Mouse (Mus musculus): ENCODE data around the gene Ticam1. TPM values are rescaled to one million over a fixed set of nuclear protein-coding genes. Genes with fewer than 3 reads are reported as not detected.

Ticam1 gene
- polyA plus RNA-seq, 3 experiments from 2014 or later: 8.1 to 11.5 (median 8.7) TPM

Other genes with a start within 250 kb of the Ticam1 start
- gene Sh3gl1, start 240.2 kb downstream of the Ticam1 start, polyA plus RNA-seq (2017; shearing (Covaris generic)): 10 to 100 TPM; 86.9 to 93.6 (median 91.6) TPM
- 1 to 10 TPM in 2 of 3 experiments, under 1 TPM in 1; 0.63 to 3.6 (median 1.3) TPM for gene Chaf1a, start 236.3 kb downstream of the Ticam1 start, polyA plus RNA-seq (2017; shearing (Covaris generic))
- gene Ubxn6, start 201.8 kb downstream of the Ticam1 start, polyA plus RNA-seq (2017; shearing (Covaris generic)): 10 to 100 TPM; 28.7 to 41.6 (median 34.2) TPM
- 10 to 100 TPM; 32.5 to 58.6 (median 40.3) TPM for gene Hdgfl2, start 197.2 kb downstream of the Ticam1 start, polyA plus RNA-seq (2017; shearing (Covaris generic))
- under 1 TPM in 1 of 3 experiments, not detected in 2; 0.09 TPM for gene Plin4, start 167.0 kb downstream of the Ticam1 start, polyA plus RNA-seq (2017; shearing (Covaris generic))
- gene Plin5, start 159.2 kb downstream of the Ticam1 start, polyA plus RNA-seq (2017; shearing (Covaris generic)): under 1 TPM in 1 of 3 experiments, not detected in 2; 0.16 TPM
- not detected for gene Lrg1, start 154.8 kb downstream of the Ticam1 start, polyA plus RNA-seq (2017; shearing (Covaris generic))
- gene Sema6b, start 136.4 kb downstream of the Ticam1 start, polyA plus RNA-seq (2017; shearing (Covaris generic)): under 1 TPM in 1 of 3 experiments, not detected in 2; 0.13 TPM
- 10 to 100 TPM; 29.8 to 39.7 (median 37.9) TPM for gene Tnfaip8l1, start 114.3 kb downstream of the Ticam1 start, polyA plus RNA-seq (2017; shearing (Covaris generic))
- 10 to 100 TPM; 53.3 to 65.6 (median 59.5) TPM for gene Mydgf, start 92.9 kb downstream of the Ticam1 start, polyA plus RNA-seq (2017; shearing (Covaris generic))
- 10 to 100 TPM; 13.6 to 17.5 (median 14.5) TPM for gene Dpp9, start 57.9 kb downstream of the Ticam1 start, polyA plus RNA-seq (2017; shearing (Covaris generic))
- gene Fem1a, start 20.0 kb downstream of the Ticam1 start, polyA plus RNA-seq (2017; shearing (Covaris generic)): 1 to 10 TPM; 4.9 to 6.2 (median 6.1) TPM
- 10 to 100 TPM; 25.6 to 28.7 (median 25.6) TPM for gene Plin3, start 16.1 kb upstream of the Ticam1 start, polyA plus RNA-seq (2017; shearing (Covaris generic))
- not detected for gene Arrdc5, start 23.5 kb upstream of the Ticam1 start, polyA plus RNA-seq (2017; shearing (Covaris generic))
- gene Uhrf1, start 26.5 kb upstream of the Ticam1 start, polyA plus RNA-seq (2017; shearing (Covaris generic)): 10 to 100 TPM in 1 of 3 experiments, 1 to 10 TPM in 2; 7.1 to 60.4 (median 9.6) TPM
- 1 to 10 TPM; 3.2 to 8.4 (median 8.0) TPM for gene Kdm4b, start 49.3 kb upstream of the Ticam1 start, polyA plus RNA-seq (2017; shearing (Covaris generic))
- gene Ptprs, start 199.7 kb upstream of the Ticam1 start, polyA plus RNA-seq (2017; shearing (Covaris generic)): 10 to 100 TPM in 1 of 3 experiments, 1 to 10 TPM in 2; 7.2 to 10.9 (median 8.8) TPM
- gene Znrf4, start 235.6 kb upstream of the Ticam1 start, polyA plus RNA-seq (2017; shearing (Covaris generic)): not detected